Mouse (Mus musculus) heart, adult 11 months (tissue): ENCODE measurements around the gene Larp1b.

Experiments used
- DNase-seq: peaks from one replicate; pipeline ENCODE4 v3.0.0; 2022

Gene Larp1b

DNA sequence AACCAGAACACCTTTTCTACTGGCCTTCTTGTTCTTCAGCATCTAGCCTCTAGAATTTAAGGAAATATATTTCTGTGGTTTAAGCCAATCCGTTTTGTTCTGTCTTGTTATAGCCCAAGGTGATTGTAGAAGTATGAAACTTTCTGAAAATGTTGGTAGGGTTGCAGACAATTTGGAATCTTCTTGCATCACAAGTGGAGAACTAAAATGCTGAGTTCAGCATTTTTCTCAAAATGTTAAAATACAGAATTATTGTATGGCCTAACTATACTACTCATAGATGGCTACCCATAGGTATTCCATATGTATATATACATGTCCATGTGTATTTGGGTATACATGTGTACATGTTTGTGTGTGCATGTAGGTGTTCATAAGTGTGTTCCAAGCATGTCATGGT, 81.1 kb downstream of the Larp1b start:
- DNase-seq, result no peak

DNA sequence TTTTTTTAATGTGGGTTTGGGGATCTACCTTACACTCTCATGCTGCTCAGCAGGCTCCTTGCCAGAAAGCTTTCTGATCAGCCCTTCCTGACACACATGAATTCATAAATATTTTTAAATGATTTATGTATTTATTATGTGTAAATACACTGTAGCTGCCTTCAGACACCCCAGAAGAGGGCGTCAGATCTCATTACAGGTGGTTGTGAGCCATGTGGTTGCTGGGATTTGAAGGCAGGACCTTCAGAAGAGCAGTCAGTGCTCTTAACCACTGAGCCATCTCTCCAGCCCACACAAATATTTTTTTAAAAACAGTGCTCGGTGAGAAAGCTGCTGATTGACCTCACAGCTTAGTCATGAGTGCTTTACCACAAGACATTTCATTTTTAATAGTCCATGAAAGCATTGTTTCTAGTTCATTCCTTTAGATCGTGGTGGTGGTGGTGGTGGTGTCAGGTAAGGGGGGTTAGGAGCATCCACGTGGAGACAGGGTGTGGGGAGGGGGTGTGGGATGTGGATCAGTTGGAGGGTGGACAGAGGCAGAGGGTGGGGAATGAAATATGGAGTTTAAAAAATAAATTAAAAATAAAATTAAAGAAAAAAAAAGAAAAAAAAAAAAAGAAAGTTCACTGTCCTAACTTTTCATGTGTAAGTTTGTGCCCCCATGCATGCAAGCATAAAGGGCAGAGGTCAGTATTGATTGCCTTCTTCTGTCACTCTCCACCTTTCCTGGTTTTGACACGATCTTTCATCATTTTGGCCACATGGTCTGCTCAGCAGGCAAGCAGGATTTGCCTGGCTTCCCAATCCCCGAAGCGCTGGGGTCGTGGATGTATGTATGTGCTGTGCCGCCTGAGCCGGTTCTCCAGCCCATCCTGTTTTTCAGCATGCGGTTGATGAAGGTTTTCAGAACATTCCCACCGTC, 81.9 kb downstream of the Larp1b start:
- DNase-seq, result peak; percentile 70

DNA sequence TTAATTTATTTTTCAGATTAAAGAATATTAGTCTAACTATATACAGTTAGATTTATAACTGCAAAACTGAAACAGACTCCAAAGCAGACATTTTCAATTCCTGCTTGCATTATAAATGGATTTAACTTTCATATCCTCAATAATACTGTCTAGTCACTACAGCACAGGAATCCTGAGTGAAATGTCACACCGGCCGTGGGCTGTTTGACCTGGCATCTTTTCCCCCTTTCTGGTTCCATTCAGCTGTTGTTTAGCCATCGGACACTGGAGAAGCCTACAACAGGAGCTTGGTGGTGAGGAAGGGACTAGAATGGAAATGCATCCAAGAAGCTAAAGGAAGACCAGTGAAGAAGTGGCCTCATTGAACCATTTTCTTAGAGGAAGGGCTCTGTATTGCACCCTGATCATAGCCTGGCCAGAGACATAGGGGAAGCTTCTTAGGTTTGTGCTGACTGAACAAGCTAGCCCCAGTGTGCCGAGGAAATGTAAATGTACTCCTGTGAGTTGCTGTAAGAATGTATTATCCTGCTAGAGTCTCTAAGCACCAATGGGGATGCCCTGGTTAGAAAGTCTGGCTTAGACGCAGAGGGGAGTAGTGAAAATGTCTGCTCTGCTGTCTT, 88.8 kb downstream of the Larp1b start:
- peak; percentile 75 for DNase-seq

DNA sequence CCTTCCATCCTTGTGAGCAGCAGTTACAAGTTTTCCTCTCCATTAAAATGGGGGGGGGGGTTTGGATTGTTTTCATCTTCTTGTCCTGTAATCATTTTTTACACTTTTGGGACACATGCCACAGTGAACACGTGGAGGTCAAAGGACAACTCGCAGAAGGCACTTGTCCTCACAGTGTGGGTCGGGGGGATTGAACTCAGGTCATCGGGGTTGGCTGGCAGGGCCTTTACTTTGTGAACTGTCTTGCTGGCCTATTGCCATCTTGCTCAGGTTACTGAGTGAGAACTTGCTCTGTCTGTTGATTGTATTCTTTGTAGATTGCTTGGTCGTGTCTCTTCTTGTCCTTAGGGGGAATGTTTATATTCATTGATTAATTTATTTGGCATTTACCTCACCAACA, 91.6 kb downstream of the Larp1b start:
- peak; percentile 79 for DNase-seq

DNA sequence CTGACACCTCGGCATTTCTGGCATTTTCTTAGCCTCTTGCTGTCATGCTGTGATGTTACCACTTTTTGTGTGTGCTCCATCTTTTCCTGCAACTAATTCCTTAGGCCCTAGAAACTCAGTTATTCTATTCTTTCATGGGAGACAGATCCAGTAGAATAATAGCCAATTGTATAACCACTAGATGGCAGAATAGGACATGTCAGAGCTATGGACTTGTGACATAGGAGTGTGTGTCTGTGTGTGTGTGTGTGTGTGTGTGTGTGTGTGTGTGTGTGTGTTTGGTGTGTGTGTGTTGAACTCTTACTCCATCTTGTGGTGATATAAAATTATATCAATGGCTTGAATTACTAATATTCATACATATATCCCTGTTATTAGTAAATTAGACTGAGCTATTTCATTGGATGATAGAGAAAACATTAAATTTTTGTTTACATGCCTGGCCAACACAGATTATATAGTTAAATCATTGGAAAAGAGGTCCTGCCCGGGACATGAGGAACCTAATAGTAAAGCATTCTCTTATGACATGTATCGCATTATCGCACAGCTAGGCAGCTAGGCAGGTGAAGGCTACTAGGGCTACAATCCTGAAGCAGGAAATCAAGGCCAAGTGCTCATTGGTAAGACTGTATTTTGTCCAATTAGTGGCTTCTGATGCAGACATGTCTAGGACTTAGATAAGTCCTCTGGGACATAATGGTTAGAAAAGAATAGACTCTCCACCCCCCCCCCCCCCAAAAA, 92.7 kb downstream of the Larp1b start:
- DNase-seq, result peak; percentile 74

DNA sequence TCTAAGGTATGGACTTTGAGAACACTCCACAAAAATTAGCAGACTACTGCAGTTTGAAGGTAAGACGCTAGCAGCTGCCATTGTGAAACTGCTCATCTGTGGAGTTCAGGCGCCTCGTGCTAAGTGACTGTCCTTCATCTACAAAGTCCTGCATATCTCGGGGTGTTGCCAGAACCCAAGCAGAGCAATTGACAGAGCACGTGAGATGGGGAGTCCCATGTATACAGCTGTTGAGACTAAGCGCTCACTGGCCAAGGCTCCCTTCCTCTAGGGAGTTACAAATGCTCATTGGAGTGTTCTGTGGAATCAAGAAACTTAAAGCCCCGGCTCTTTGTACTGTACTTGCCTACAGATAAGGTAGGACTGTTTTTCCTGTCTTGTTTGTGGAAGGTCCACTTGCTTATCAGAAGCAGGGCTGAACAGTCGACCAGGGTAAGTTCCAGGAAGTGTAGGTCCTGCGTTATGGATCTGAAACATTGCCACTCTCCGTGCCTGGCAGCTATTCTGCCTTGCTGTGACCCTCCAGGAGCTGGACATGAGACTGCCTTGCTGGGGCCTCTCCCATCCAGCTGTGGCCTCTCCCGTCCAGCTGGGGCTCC, 94.2 kb downstream of the Larp1b start:
- no peak for DNase-seq

DNA sequence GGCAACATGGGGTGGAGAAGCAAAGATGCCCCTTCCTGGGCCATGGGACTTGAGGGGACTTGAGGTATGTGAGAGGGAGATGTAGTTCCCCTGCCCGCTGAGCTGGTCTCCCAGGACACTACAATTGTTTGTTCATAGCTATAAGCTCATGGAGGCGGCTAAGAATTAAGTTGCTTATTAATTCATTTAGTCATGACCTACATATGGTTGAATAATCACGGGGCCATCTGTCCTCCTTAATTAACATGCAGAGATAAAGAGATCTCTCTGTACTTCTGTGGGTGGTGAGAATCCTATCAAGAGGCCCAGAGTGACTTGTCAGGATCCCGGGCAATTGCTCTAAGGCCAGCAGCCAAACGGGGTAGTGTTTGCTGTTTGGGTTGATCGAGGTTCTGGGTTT, 98.2 kb downstream of the Larp1b start:
- DNase-seq, result peak; percentile 34

DNA sequence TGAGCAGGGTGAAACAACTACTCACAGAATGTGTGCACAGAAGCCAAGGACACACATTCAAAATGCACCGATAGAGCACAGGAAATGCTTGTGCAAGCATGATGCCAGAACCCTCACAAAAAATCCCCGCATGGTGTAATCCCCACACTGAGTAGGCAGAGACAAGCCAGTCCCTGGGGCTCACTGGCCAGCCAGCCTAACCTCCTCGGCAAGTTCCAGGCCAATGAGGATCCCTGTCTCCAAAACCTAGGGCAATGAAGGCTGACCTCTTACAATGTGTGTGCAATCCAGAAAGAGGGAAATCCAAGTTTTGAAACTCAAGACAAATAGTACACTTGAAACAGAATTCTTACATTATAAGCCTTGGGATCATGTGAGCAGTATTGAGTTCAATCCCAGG, 103.7 kb downstream of the Larp1b start:
- DNase-seq, result peak; percentile 66

DNA sequence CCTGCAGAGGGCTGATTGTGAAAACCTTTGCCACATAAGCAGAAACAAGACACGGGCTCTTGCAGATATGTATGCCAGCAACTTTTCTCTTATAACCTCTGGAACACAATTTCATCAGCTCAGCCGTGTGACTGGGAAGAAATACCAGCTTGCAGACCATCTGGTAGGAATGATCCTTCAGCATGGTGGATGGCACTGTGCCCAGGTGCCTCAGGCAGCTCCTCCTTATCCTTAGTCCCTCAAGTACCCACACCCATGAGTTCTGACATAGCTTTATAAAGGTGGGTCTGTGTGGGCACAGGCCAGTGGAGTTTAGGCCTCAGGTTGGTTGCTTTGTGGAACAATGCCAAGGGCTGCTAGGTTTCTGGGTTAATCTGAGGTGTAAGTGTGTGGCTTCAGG, 108.8 kb downstream of the Larp1b start:
- no peak for DNase-seq

DNA sequence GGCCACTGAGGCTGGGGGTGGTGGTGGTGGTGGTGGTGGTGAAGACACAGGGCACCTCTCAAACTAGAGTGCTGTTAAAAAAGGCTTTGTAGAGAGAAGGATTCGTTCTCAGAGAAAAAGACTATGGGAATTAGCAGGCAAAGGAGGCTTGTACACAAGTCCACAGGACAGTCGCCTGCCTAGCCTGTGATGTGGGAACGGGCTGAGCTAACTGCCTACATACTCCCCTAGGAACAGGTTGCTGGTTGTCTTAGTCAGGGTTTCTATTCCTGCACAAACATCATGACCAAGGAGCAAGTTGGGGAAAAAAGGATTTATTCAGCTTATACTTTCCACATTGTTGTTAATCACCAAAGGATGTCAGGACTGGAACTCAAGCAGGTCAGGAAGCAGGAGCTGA, 109.6 kb downstream of the Larp1b start:
- DNase-seq, result peak; percentile 46

DNA sequence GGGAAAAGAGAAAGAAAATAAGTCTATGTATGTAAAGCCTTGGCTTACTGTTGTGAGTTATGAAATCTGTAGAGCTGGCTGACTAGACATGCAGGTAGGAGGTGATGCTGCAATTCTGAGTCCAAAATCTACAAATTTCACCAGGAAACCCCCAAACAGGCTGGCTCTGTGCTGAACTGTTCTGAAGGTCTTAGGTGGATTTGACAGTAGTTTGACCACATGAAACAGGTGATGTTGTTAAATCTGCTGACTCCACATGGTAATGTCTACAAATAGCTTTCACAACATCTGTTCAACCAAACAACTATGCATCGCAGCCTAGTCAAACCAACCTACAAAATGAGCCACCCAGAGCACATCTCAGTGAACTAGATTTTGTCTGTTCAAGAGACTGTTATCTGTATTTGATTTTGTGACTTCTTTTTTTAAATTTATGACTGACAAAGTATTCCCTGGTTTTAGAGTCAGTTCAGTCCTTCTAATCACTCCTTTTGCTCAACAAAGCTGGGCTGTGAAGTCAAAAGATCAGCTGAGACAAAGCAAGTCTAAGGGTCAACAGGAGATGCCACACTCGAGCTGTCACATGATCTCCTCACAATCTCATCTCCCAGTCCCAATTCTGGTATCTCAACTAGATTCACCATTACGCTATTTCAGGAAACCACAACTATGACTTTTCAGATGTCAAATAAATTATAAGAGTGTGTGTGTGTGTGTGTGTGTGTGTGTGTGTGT, 112.4 kb downstream of the Larp1b start:
- DNase-seq, result peak; percentile 80

DNA sequence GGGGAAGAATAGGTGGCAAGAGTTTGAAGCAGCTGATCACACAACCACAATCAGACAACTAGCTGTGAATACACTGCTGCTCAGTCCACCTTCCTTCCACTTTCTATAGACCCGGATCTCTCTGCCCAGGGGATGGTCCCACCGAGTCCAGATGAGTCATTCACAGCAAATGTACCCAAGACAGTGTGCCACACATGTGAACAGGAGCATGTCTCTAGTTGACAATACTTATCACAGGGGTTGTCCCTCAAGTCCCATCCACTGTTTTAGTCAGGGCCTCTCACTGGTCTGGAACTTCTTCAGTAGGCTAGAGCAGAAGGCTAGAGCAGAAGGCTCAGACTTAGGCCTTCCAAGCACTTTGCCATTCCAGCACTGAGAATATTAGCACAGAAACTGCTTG, 113.1 kb downstream of the Larp1b start:
- DNase-seq, result peak; percentile 31

DNA sequence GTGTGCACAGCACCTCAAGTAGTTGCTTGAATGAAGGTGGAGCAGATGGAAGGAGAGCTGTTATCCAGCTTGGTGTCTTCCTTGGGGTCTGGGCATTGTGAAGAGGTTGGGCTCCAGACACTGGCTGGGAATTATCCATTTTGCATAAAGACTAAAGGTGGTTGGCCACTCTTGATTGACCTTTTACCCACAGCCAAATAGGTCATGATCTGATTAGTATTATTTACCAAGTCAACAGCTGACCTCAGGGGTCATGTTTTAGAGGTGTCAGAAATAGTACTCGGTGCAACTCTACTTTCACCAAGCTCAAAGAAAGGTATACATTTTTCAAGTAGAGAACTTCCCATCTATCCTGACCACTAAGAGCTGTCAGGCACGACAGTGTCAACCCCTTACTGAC, 115.7 kb downstream of the Larp1b start:
- no peak for DNase-seq

DNA sequence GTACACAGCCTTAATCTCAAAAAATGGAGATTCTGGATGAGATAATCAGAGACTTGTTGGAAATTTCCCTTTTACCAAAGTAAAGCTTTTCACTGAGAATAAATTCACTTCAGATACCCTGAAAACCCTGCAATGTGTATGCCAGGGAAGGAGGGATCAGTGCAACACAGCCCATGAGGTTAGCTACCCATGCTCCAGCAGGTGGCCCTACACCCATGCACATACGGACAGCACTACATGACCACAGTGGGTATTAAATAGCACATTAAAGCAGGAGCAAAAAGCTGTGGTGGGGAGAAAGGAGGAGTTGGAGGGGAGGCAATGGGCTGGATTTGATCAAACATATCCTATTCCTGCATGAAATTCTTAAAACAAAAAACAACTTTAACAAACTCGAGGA, 120.9 kb downstream of the Larp1b start:
- DNase-seq, result peak; percentile 72

DNA sequence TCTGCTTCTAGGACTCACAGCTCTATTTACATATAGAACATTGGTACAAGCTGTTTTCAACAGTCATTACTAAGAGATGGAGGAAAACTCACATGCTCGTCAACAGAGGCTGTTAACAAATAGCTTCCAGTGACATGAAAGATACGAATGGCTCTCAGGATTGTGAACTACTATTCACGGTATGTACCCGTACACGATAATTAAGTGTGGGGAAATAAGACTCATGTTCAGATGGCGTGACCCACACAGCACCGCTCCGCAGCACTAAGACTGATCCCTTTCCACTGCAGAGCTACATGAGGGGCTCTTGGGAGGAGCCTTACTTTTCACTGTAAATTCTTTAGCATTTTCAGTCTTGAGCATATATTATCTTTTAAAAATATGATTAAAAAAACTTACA, 125.7 kb downstream of the Larp1b start:
- DNase-seq, result peak; percentile 45

DNA sequence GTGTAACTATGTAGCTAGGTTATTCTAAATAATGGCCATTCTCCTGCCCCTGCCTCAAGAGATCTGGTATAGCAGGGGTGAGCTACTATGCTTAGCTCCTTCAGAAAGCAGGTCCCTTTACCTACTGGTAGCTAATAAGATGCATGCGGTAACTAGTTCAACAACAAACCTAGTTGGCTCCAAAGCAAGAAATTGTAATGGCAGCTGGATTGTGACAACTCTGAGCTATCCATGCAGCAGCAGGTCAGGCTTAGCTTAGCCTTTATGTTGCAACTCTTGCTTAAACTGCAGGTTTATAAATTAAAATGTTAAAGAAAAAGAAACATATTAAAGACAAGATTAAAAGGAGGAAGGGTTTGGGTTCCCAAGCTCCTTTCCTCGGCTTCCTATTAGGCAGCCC, 129.0 kb downstream of the Larp1b start:
- peak; percentile 33 for DNase-seq

DNA sequence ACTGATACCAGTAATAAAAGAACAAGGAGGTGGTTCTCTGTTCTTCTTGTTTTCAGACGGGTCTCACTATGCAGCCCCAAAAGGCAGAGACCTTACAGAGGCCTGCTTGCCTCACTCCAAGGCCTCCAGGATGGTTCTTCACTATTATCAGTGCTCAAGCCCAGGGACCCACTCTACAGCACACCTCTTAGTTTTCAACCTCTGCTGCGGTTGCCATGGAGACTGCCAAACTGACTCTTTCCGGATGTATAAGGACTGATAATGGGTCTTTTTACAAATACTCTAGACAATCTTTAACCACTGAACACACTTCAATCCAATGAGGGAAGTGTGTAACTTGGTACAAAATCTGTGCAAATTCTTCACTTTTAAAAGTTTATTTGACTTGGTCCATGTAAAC, 131.1 kb downstream of the Larp1b start:
- DNase-seq, result peak; percentile 75

DNA sequence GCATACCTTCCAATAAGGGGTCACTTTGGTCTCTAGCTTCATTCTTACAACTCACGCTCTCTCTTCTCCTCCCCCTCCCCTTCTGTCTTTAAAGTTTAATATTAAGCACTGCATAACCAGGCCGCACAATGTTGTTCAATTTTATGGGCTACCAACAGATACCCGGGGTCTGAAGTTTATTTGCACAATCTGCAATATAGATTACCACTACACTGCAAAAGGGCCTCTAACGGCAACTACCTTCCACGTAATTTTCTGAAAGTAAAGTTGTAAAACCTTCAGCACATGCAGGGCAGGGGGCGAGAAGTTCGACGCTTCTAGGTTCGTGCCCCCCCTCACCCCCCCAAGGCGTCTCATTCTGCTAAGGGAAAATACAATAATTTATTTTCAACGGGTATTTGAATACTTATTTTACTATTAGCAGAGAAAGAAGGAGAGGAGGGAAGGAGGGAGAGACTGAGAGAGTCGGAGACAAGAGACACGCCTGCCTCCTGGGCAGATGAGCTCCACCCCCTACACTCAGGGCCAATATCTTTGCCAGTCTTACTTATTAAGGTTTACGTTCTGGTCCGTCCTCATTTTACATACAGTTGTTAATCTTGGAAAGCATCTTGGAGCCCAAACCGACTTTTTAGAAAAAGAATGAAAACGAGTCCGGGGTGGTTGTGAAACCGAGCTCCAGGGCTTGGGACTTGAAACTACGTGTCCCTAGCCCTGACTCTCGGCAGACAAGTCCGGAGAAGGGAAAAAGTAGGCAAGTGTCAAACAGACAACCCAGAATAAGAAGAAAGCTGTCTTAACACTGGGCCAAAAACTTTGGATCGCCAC, 132.1 kb downstream of the Larp1b start:
- peak; percentile 91 for DNase-seq

DNA sequence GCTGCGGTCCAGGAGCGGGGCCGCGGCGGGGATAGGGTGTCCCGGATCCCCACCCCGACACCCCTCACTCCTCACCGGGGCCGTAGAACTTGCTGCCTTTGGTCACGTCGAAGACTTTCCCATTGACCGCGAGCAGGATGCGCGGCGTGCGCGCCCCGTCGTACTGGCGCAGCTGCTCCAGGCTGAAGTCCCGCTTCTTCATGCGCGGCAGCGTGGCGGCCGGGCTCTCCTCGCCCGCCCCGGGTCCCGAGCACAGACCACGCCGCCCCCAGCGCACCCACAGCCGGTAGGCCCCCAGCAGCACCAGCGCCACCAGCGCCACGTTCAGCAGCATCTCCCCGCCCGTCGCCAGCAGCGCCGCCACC, 132.9 kb downstream of the Larp1b start:
- no peak for DNase-seq

DNA sequence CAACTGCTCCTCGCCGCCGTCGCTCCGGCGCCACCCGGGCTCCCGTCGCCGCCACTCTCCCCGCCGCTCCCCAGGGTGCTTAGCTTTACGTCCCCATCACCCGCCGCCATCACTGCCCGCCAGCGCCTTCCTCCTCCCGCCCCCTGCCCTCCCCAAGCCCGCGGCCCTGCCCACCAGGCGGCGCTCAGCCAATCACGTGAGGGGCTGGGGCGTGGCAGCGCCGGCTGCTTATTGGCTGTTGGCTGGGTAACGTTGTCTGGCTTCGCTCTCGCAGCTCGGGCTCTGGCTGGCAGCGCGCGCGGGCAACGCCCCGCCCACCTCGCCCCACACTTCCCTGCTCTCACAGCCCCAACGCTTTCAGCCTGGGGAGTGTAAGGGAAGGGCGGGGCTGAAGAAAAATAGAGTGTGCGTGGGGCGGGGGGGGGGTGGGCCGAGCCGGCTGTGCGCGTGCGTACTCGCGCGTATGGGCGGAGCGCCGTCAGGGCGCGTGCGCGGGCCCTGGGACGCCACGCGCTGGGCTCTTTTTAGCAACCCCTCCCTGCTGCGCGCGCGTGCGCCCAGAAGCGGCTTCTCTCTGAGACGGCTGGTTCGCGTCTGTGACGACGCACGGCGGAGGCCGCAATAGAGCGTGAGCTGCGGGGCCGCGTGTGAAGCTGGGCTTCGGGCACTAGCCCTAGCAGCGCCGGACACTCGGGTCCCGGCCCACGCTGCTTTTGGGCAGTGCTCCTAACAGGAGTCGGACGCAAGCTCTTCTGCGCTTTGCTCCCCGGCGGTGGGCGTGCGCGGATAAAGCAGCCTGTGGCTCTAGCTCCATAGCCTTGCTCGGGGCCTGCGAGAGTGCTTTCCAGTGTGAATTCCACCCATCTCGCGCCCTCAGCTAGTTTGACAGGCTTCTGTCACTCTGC, 133.5 kb downstream of the Larp1b start, which contains the start of gene Pgrmc2:
Gene Pgrmc2 (minus strand): TSS at position 162 of the 905 bp plus-strand sequence.
- DNase-seq, result peak; percentile 100

DNA sequence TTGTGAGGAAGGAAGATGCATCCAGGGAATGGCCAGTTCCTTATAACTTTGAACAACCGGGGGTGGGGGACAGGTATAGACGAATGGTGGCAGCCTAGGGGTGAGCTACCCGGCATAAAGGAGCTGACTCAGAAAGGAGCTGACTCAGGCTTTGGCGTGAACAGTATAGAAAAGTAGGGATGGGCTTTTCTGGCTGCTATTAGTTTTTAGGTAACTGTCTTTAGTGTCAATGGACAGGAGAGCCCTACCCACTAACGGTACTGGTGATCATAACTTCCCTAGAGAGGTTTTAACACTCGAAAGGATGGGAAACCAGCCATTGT, 134.1 kb downstream of the Larp1b start:
- DNase-seq, result no peak
